In the genomic region with DNA sequence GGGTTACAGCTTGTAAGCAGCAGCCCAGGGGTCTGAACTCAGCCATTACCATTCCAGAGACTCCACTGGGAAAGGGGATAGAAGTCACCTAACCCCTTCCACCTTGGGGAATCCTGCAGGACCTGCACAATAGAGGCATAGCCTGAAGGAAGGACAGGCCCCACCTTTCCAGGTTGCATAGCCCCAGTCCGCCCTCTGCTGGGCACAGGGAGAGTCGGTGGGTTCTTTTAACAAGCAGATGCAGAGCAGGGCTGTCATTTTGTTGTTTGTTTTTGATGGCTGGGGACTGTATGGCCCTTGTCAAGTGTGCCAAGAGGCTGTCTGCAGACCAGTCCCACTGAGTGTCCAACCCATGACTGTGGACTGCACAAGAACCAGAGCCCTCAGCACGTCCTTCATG, we compare ENCODE assay signal across 12 mouse cellular contexts. TPM values are rescaled to one million over a fixed set of nuclear protein-coding genes. Genes with fewer than 3 reads are reported as not detected.
DNase-seq lines count a peak whose midpoint lies in the region; ATAC-seq and TF ChIP-seq lines count a peak whose summit lies in the region.
"Not testable (repeated sequence)": the region's sequence is repeated elsewhere in the genome, so short reads cannot be mapped to it uniquely, and the experiment has no call there.
"Had no signal": no experiment of that assay in that cellular context is flagged by ENCODE, and none has a peak within 500 bp of the region (broad histone marks: within the 10 kb centered on the region; RNA-seq: fewer than 3 reads in every experiment).

No protein-coding gene starts in this region.

- in situ Hi-C loops in ES-E14 (cut with MboI; ENCODE audit: low sequenced_read_pairs in 2 of 2, unreplicated experiment in 2 of 2): loop anchor here in 1 of 2 experiments (25.0 kb wide), 1 partner anchor 95 kb away; no protein-coding TSS in a partner anchor

- H3K4me1 ChIP-seq in ES-E14 (ENCODE audit: control insufficient read depth in 2 of 2, insufficient read depth in 2 of 2, low read length in 2 of 2, poor library complexity in 1 of 2); bone marrow, adult 2 months (ENCODE audit: control insufficient read depth, insufficient read depth, low read length); hindbrain, postnatal 0 days (ENCODE audit: insufficient read depth, low read length); lung, embryonic 14.5 days (ENCODE audit: insufficient read depth): not testable (repeated sequence)
- H3K4me1 ChIP-seq in embryonic facial prominence, embryonic 10.5 days: peaks cover 10% of the 10 kb centered on the region

- WGBS in bone marrow, adult 2 months: 42% methylated on average over 3 of the region's 3 CpGs
- WGBS in embryonic facial prominence, embryonic 10.5 days: 34% methylated on average over 3 of the region's 3 CpGs
- 35% methylated on average over 3 of the region's 3 CpGs for WGBS in hindbrain, postnatal 0 days
- WGBS in lung, embryonic 14.5 days: 36% methylated on average over 3 of the region's 3 CpGs

- H3K4me3 ChIP-seq in ES-E14 (ENCODE audit: insufficient read depth in 1 of 2, low read depth in 1 of 2, low read length in 2 of 2, poor library complexity in 1 of 2, severe bottlenecking in 1 of 2); bone marrow, adult 2 months (replicated peaks; ENCODE audit: control insufficient read depth, low read depth, low read length); embryonic facial prominence, embryonic 10.5 days; hindbrain, postnatal 0 days (ENCODE audit: low read length); lung, embryonic 14.5 days (ENCODE audit: low read depth, low read length): not testable (repeated sequence)

- H3K27me3 ChIP-seq in embryonic facial prominence, embryonic 10.5 days (replicated peaks; ENCODE audit: low read depth, poor library complexity, severe bottlenecking); hindbrain, postnatal 0 days (ENCODE audit: insufficient read depth, low read length); lung, embryonic 14.5 days (ENCODE audit: insufficient read depth, low read length): not testable (repeated sequence)

- H3K4me2 ChIP-seq in hindbrain, postnatal 0 days (ENCODE audit: low read depth, low read length); lung, embryonic 14.5 days: not testable (repeated sequence)

- DNase-seq in ES-E14 (ENCODE audit: low read depth, low spot score): peak; percentile 47
- DNase-seq in embryonic facial prominence, embryonic 10.5 days (ENCODE audit: low spot score): peak; percentile 42
- DNase-seq in hindbrain, postnatal 0 days (ENCODE audit: low spot score): peak; percentile 57
- DNase-seq in layer of hippocampus, postnatal 10 days (ENCODE audit: low spot score in 2 of 2): peak; percentile 40 to 59
- DNase-seq in lung, embryonic 14.5 days: peak; percentile 47
- peak; percentile 50 to 58 for DNase-seq in right cerebral cortex, adult 2 months (ENCODE audit: low spot score in 2 of 2)
- DNase-seq in thymus, postnatal 25 days: peak; percentile 52

- H3K9me3 ChIP-seq in ES-E14 (ENCODE audit: control insufficient read depth, insufficient read depth, low read depth, low read length); embryonic facial prominence, embryonic 10.5 days; hindbrain, postnatal 0 days (ENCODE audit: low read length); lung, embryonic 14.5 days (ENCODE audit: low read depth, low read length): not testable (repeated sequence)

- not testable (repeated sequence) for H3K9ac ChIP-seq in ES-E14 (ENCODE audit: insufficient read depth, low read depth, low read length, poor library complexity, severe bottlenecking); hindbrain, postnatal 0 days (replicated peaks; ENCODE audit: low read length); lung, embryonic 14.5 days

- not testable (repeated sequence) for H3K27ac ChIP-seq in ES-E14 (ENCODE audit: insufficient read depth, low read depth, low read length, poor library complexity, severe bottlenecking); bone marrow, adult 2 months (ENCODE audit: control insufficient read depth, insufficient read depth, low read depth, low read length, poor library complexity); embryonic facial prominence, embryonic 10.5 days (replicated peaks); hindbrain, postnatal 0 days; lung, embryonic 14.5 days (ENCODE audit: low read depth)

- not testable (repeated sequence) for TF ChIP-seq POLR2A in bone marrow, adult 2 months (IDR thresholded peaks at IDR 0.05; ENCODE audit: borderline replicate concordance, control insufficient read depth, low read depth, low read length)

- ATAC-seq in hindbrain, postnatal 0 days: 0 out of 2 replicates have a peak, but pooled peaks have one; percentile 15
- not testable (repeated sequence) for ATAC-seq in lung, embryonic 14.5 days (ENCODE audit: insufficient read depth)

- peak; percentile 39; the same call in 1 of the 2 replicates for TF ChIP-seq CTCF in bone marrow, adult 2 months (IDR thresholded peaks at IDR 0.05; ENCODE audit: control insufficient read depth, insufficient read depth, low read length)
- TF ChIP-seq CTCF in hindbrain, postnatal 0 days (IDR thresholded peaks at IDR 0.05; ENCODE audit: low read depth): peak; percentile 73
- peak; percentile 62 for TF ChIP-seq CTCF in lung, embryonic 14.5 days (IDR thresholded peaks at IDR 0.05; ENCODE audit: low read depth)

- H3K36me3 ChIP-seq in ES-E14 (ENCODE audit: control insufficient read depth, insufficient read depth, low read length, poor library complexity, severe bottlenecking); hindbrain, postnatal 0 days (ENCODE audit: insufficient read depth, low read length): not testable (repeated sequence)
- peaks cover 20% of the 10 kb centered on the region for H3K36me3 ChIP-seq in embryonic facial prominence, embryonic 10.5 days (replicated peaks)
- H3K36me3 ChIP-seq in lung, embryonic 14.5 days (ENCODE audit: insufficient read depth): peaks cover 17% of the 10 kb centered on the region

TF ChIP-seq in ES-E14, 5 proteins besides CTCF, POLR2A, EP300 and RAD21:
- TF ChIP-seq ZC3H11A (IDR thresholded peaks at IDR 0.05; ENCODE audit: borderline replicate concordance, low read depth, low read length): 0 out of 2 replicates have a peak, but pooled peaks have one; percentile 24

RNA-seq across cellular contexts. Expression of a gene that starts 4.8 kb away (rescaled TPM):
- total RNA-seq in ES-E14 (2012; rRNA removed): 75.3 and 83.0 TPM in 2 replicates
- polyA plus RNA-seq in bone marrow, adult 2 months (2011; ENCODE audit: insufficient read depth, insufficient read length, low replicate concordance, missing spikeins): 13.5 and 18.0 TPM in 2 replicates
- polyA plus RNA-seq in embryonic facial prominence, embryonic 10.5 days (2016; fragmentation: Nextera tagmentation; extraction: Ambion mirVana): 53.8 and 58.1 TPM in 2 replicates
- total RNA-seq in hindbrain, postnatal 0 days (2014; rRNA removed): 44.3 and 45.0 TPM in 2 replicates
- polyA plus RNA-seq in hindbrain, postnatal 0 days (2015; fragmentation: Nextera tagmentation; extraction: Ambion mirVana): 36.1 TPM in 2 replicates
- total RNA-seq in layer of hippocampus, postnatal 10 days (2021): 10 to 100 TPM; 52.0 to 53.8 TPM
- polyA plus RNA-seq in lung, embryonic 14.5 days (2014; fragmentation: Nextera tagmentation; extraction: Ambion mirVana): 83.3 and 90.9 TPM in 2 replicates

RNA-seq across cellular contexts. Expression of a gene that starts 54.4 kb away (rescaled TPM):
- 0.37 TPM in 1 of 2 replicates, not detected in the other for total RNA-seq in ES-E14 (2012; rRNA removed)
- not detected in 2 replicates for polyA plus RNA-seq in bone marrow, adult 2 months (2011; ENCODE audit: insufficient read depth, insufficient read length, low replicate concordance, missing spikeins)
- polyA plus RNA-seq in embryonic facial prominence, embryonic 10.5 days (2016; fragmentation: Nextera tagmentation; extraction: Ambion mirVana): 2.6 and 2.9 TPM in 2 replicates
- total RNA-seq in hindbrain, postnatal 0 days (2014; rRNA removed): 0.52 and 0.61 TPM in 2 replicates
- polyA plus RNA-seq in hindbrain, postnatal 0 days (2015; fragmentation: Nextera tagmentation; extraction: Ambion mirVana): 0.11 TPM in 1 of 2 replicates, not detected in the other
- total RNA-seq in layer of hippocampus, postnatal 10 days (2021): 10 to 100 TPM; 22.1 to 23.1 TPM
- 0.23 TPM in 1 of 2 replicates, not detected in the other for polyA plus RNA-seq in lung, embryonic 14.5 days (2014; fragmentation: Nextera tagmentation; extraction: Ambion mirVana)
- total RNA-seq: gastrocnemius, postnatal 10 days had no signal
- polyA plus RNA-seq: heart, embryonic 14.5 days; macrophage; myocyte had no signal
